Mouse (Mus musculus) bone marrow macrophage, adult 2 months (primary cell): ENCODE data around the gene Zfp653.

Source experiments
- CTCF ChIP-seq: IDR thresholded peaks from 2 replicates; pipeline ENCODE4 v1.5.1; 2012; ENCODE audit warnings: low read depth, mild to moderate bottlenecking, low read length, moderate library complexity
- POLR2A ChIP-seq: IDR thresholded peaks from 2 replicates; pipeline ENCODE4 v1.6.1; 2012; ENCODE audit warnings: mild to moderate bottlenecking, low read depth, low read length, borderline replicate concordance

GRCm38 (mm10) chr9:22028467-22028866, 42.7 kb downstream of the Zfp653 start:
- TF ChIP-seq CTCF (no peak), POLR2A (no peak)
